Mouse (Mus musculus) heart, adult 2 months (tissue): Measurements from ENCODE around the gene Kirrel3. TPM values are rescaled to one million over a fixed set of nuclear protein-coding genes. Genes with fewer than 3 reads are reported as not detected.
A peak's percentile ranks its signal among the peaks of the same experiment; 100 is the strongest.

Experiments
- DNase-seq, 2 experiments: peaks; one replicate each; pipeline ENCODE4 v3.0.0; 2021
- H3K27ac ChIP-seq: fragments of 200-600 bp; 2 replicates; pipeline ENCODE4 v1.8.1; 2022
- H3K27me3 ChIP-seq: fragments of 200-500 bp; 2 replicates; pipeline ENCODE4 v1.6.1; 2012; ENCODE audit warnings: mild to moderate bottlenecking, low read length, inconsistent platforms, mixed read lengths; ENCODE audit not compliant: control insufficient read depth, insufficient read depth
- H3K36me3 ChIP-seq: fragments of 200-500 bp; 2 replicates; pipeline ENCODE4 v1.6.1; 2012; ENCODE audit warnings: low read length, inconsistent platforms; ENCODE audit not compliant: control insufficient read depth, insufficient read depth
- H3K4me1 ChIP-seq: fragments of 200-500 bp; 2 replicates; pipeline ENCODE4 v1.6.1; 2011; ENCODE audit warnings: low read length; ENCODE audit not compliant: control insufficient read depth, insufficient read depth
- H3K4me3 ChIP-seq: fragments of 200-600 bp; 2 replicates; pipeline ENCODE4 v1.8.1; 2022
- H3K79me2 ChIP-seq: fragments of 200-500 bp; replicated peaks from 2 replicates; pipeline ENCODE4 v1.6.1; 2012; ENCODE audit warnings: mild to moderate bottlenecking, inconsistent platforms, low read length, moderate library complexity, mixed read lengths; ENCODE audit not compliant: control insufficient read depth, insufficient read depth
- H3K9ac ChIP-seq: fragments of 200-500 bp; 2 replicates; pipeline ENCODE4 v1.6.1; 2012; ENCODE audit warnings: low read depth, mild to moderate bottlenecking, control low read depth, inconsistent platforms, low read length, mixed read lengths
- CTCF ChIP-seq: fragments of 200-600 bp; IDR thresholded peaks from 2 replicates; pipeline ENCODE4 v1.8.1; 2022; ENCODE audit warnings: antibody characterized with exemption, mild to moderate bottlenecking, moderate library complexity
- EP300 ChIP-seq: fragments of 200-500 bp; IDR thresholded peaks from 2 replicates; pipeline ENCODE4 v1.6.1; 2011; ENCODE audit warnings: low read depth, low read length, control low read depth; ENCODE audit not compliant: insufficient read depth
- POLR2A ChIP-seq: fragments of 200-500 bp; IDR thresholded peaks from 2 replicates; pipeline ENCODE4 v1.6.1; 2011; ENCODE audit warnings: mild to moderate bottlenecking, low read depth, low read length, control low read depth; ENCODE audit not compliant: insufficient read depth
- WGBS: fragments of 180-500 bp; shearing (Covaris S2); methylation state at CpG from one replicate; pipeline ENCODE4 v1.1.7; 2018; 5-methylcytosine and 5-hydroxymethylcytosine counted together
- intact Hi-C: fragments of 180-260 bp; cut with DNase I; formaldehyde crosslinking; loops from one replicate; pipeline ENCODE4 v1.15.1; 2025
- polyA plus RNA-seq: library from polyadenylated mRNA; depleted of rRNA; stranded (reverse); fragments of >200 nt; gene quantifications from 2 replicates; pipeline ENCODE4 v1.2.3, GENCODE M21; 2012
- total RNA-seq, 2 experiments: library from RNA; stranded (reverse); gene quantifications; 2 replicates each; pipeline ENCODE4 v1.2.3; 2021

Kirrel3 gene
- total and polyA plus RNA-seq, 3 experiments, result 0.18 to 0.59 (median 0.57) TPM

- intact Hi-C loops, result loop anchor here (2.0 kb wide), 1 partner anchor 17 kb away; no protein-coding TSS in a partner anchor
- no peak for DNase-seq
- no peak for TF ChIP-seq POLR2A
- TF ChIP-seq CTCF, result no peak
- 0 out of 2 replicates have a peak, but pooled peaks have one; percentile 1 for TF ChIP-seq EP300
- WGBS, result 75% methylated on average over 6 of the region's 6 CpGs
- Histone ChIP-seq H3K36me3 (no peaks in the 10 kb centered on the region; the same call in none of the 2 replicates), H3K79me2 (no peaks in the 10 kb centered on the region), H3K4me3 (no peak overlapping the region), H3K4me1 (peaks cover 19% of the 10 kb centered on the region), H3K27ac (peak overlapping the region; percentile 11), H3K27me3 (no peaks in the 10 kb centered on the region), H3K9ac (no peak overlapping the region)
These were observed 541.8 kb downstream of the Kirrel3 start for GRCm38 (mm10) chr9:35027382-35027997.

- intact Hi-C loops, result loop anchor here (1.0 to 10.0 kb wide), 2 partner anchors 135 to 514 kb away; no protein-coding TSS in a partner anchor
- no peak overlapping the region for H3K9ac ChIP-seq
- no peak overlapping the region for H3K27ac ChIP-seq
- peaks cover 17% of the 10 kb centered on the region for H3K4me1 ChIP-seq
- 60% methylated on average over 5 of the region's 5 CpGs for WGBS
- TF ChIP-seq CTCF (peak; percentile 80), POLR2A (no peak), EP300 (0 out of 2 replicates have a peak, but pooled peaks have one; percentile 63)
- no peak overlapping the region for H3K4me3 ChIP-seq
- H3K36me3 ChIP-seq, result no peaks in the 10 kb centered on the region; the same call in none of the 2 replicates
- DNase-seq, result no peak
- H3K27me3 ChIP-seq, result no peaks in the 10 kb centered on the region
- no peaks in the 10 kb centered on the region for H3K79me2 ChIP-seq
These were observed 545.1 kb downstream of the Kirrel3 start for GRCm38 (mm10) chr9:35030823-35031222.

- no peak overlapping the region for H3K9ac ChIP-seq
- no peaks in the 10 kb centered on the region for H3K36me3 ChIP-seq
- intact Hi-C loops, result loop anchor here (10.0 kb wide), 1 partner anchor 512 kb away; no protein-coding TSS in a partner anchor
- TF ChIP-seq CTCF, result no peak
- no peak for TF ChIP-seq POLR2A
- no peak overlapping the region for H3K4me3 ChIP-seq
- H3K27ac ChIP-seq, result no peak overlapping the region
- peaks cover 6% of the 10 kb centered on the region for H3K4me1 ChIP-seq
- no peak for DNase-seq
- 59% methylated on average over 6 of the region's 6 CpGs for WGBS
- H3K79me2 ChIP-seq, result no peaks in the 10 kb centered on the region
- no peaks in the 10 kb centered on the region for H3K27me3 ChIP-seq
These were observed 546.8 kb downstream of the Kirrel3 start for GRCm38 (mm10) chr9:35032457-35032856.

- peaks cover 12% of the 10 kb centered on the region for H3K4me1 ChIP-seq
- no peak overlapping the region for H3K27ac ChIP-seq
- no peak for DNase-seq
- H3K9ac ChIP-seq, result no peak overlapping the region
- H3K36me3 ChIP-seq, result peaks cover 3% of the 10 kb centered on the region; the same call in 1 of the 2 replicates
- no peak overlapping the region for H3K4me3 ChIP-seq
- H3K79me2 ChIP-seq, result no peaks in the 10 kb centered on the region
- H3K27me3 ChIP-seq, result no peaks in the 10 kb centered on the region
- TF ChIP-seq CTCF (no peak), POLR2A (no peak), EP300 (no peak)
- intact Hi-C loops, result loop anchor here (10.0 kb wide), 1 partner anchor 510 kb away; no protein-coding TSS in a partner anchor
- 54% methylated on average over 14 of the region's 14 CpGs for WGBS
These were observed 549.4 kb downstream of the Kirrel3 start for GRCm38 (mm10) chr9:35035074-35035473.

GRCm38 (mm10) chr9:35038922-35039586, 553.4 kb downstream of the Kirrel3 start:
- H3K4me1 ChIP-seq, result peaks cover 23% of the 10 kb centered on the region
- H3K79me2 ChIP-seq, result no peaks in the 10 kb centered on the region
- TF ChIP-seq POLR2A (no peak), CTCF (0 out of 2 replicates have a peak, but pooled peaks have one; percentile 18), EP300 (0 out of 2 replicates have a peak, but pooled peaks have one; percentile 36)
- H3K9ac ChIP-seq, result no peak overlapping the region
- H3K36me3 ChIP-seq, result peaks cover 3% of the 10 kb centered on the region
- no peaks in the 10 kb centered on the region for H3K27me3 ChIP-seq
- peak; percentile 67 to 81 for DNase-seq
- H3K4me3 ChIP-seq, result no peak overlapping the region
- H3K27ac ChIP-seq, result peak overlapping the region; percentile 59
- intact Hi-C loops, result loop anchor here (10.0 kb wide), 1 partner anchor 506 kb away; no protein-coding TSS in a partner anchor
- WGBS, result 4% methylated on average over 7 of the region's 7 CpGs
